Mouse (Mus musculus) lung, postnatal 0 days (tissue): Measurements from ENCODE around the gene Pef1. TPM values are rescaled to one million over a fixed set of nuclear protein-coding genes. Genes with fewer than 3 reads are reported as not detected.

ENCODE experiments used
- ATAC-seq: fragments of 200-750 bp; cut with Nextera tagmentation; 2 replicates; pipeline ENCODE4 v1.8.0; 2017; ENCODE audit warnings: moderate library complexity
- DNase-seq: peaks from one replicate; pipeline ENCODE4 v3.0.0-alpha.2; 2016; ENCODE audit warnings: low spot score
- H3K27ac ChIP-seq: fragments of 300-500 bp; sonication (generic); 2 replicates; pipeline ENCODE4 v1.5.1; 2014; ENCODE audit warnings: antibody characterized with exemption, mild to moderate bottlenecking, low read length, mixed read lengths
- H3K27me3 ChIP-seq: fragments of 300-500 bp; sonication (generic); replicated peaks from 2 replicates; pipeline ENCODE4 v1.6.1; 2014; ENCODE audit warnings: low read length, mixed read lengths; ENCODE audit not compliant: insufficient read depth
- H3K36me3 ChIP-seq: fragments of 300-500 bp; sonication (generic); 2 replicates; pipeline ENCODE4 v1.6.1; 2014; ENCODE audit warnings: low read length, mixed read lengths; ENCODE audit not compliant: insufficient read depth
- H3K4me1 ChIP-seq: fragments of 300-500 bp; sonication (generic); 2 replicates; pipeline ENCODE4 v1.6.1; 2014; ENCODE audit warnings: antibody characterized with exemption, low read depth, low read length, mixed read lengths; ENCODE audit not compliant: insufficient read depth
- H3K4me2 ChIP-seq: fragments of 300-500 bp; sonication (generic); replicated peaks from 2 replicates; pipeline ENCODE4 v1.6.1; 2014; ENCODE audit warnings: low read depth, mild to moderate bottlenecking, low read length, moderate library complexity, mixed read lengths
- H3K4me3 ChIP-seq: fragments of 300-500 bp; sonication (generic); 2 replicates; pipeline ENCODE4 v1.5.1; 2014; ENCODE audit warnings: low read depth, low read length
- H3K9ac ChIP-seq: fragments of 300-500 bp; sonication (generic); replicated peaks from 2 replicates; pipeline ENCODE4 v1.6.1; 2014; ENCODE audit warnings: low read depth, mild to moderate bottlenecking
- H3K9me3 ChIP-seq: fragments of 300-500 bp; sonication (generic); 2 replicates; pipeline ENCODE4 v1.6.1; 2016; ENCODE audit warnings: low read length, mixed read lengths
- CTCF ChIP-seq: IDR thresholded peaks from 2 replicates; pipeline ENCODE4 v1.5.1; 2016; ENCODE audit warnings: antibody characterized with exemption, mild to moderate bottlenecking
- EP300 ChIP-seq: IDR thresholded peaks from 2 replicates; pipeline ENCODE4 v1.6.1; 2016; ENCODE audit warnings: antibody characterized with exemption, mild to moderate bottlenecking, control low read depth
- WGBS: fragments of 180-500 bp; shearing (Covaris S2); extraction: QIAGEN DNeasy Blood & Tissue Kit; methylation state at CpG from one replicate; pipeline ENCODE4 v1.1.7; 2014; 5-methylcytosine and 5-hydroxymethylcytosine counted together
- polyA plus RNA-seq: library from polyadenylated mRNA; unstranded; fragments of >200 nt; fragmentation: Nextera tagmentation; extraction: Ambion mirVana; gene quantifications from 2 replicates; pipeline ENCODE4 v1.2.1, GENCODE M21; 2015

Gene Pef1
- polyA plus RNA-seq, 1 experiment from 2014 or later = 84.6 TPM

- H3K9ac ChIP-seq = no peak overlapping the region
- peak; percentile 55 for DNase-seq
- no peaks in the 10 kb centered on the region for H3K36me3 ChIP-seq
- ATAC-seq = no peak
- H3K27ac ChIP-seq = peak overlapping the region; percentile 51; the same call in 1 of the 2 replicates
- H3K9me3 ChIP-seq = no peaks in the 10 kb centered on the region
- no peaks in the 10 kb centered on the region for H3K27me3 ChIP-seq
- WGBS = 52% methylated on average over 4 of the region's 4 CpGs
- no peak overlapping the region for H3K4me2 ChIP-seq
- H3K4me3 ChIP-seq = no peak overlapping the region
- TF ChIP-seq CTCF = no peak
- TF ChIP-seq EP300 = peak; percentile 73
- peaks cover 17% of the 10 kb centered on the region; the same call in 1 of the 2 replicates for H3K4me1 ChIP-seq
Measured at GRCm38 (mm10) chr4:130104584-130104983, 2.2 kb downstream of the Pef1 start.

- peak overlapping the region; percentile 61 for H3K4me3 ChIP-seq
- DNase-seq = peak; percentile 94
- H3K27ac ChIP-seq = peak overlapping the region; percentile 92
- TF ChIP-seq EP300 (no peak), CTCF (no peak)
- H3K27me3 ChIP-seq = no peaks in the 10 kb centered on the region
- no peak overlapping the region for H3K9ac ChIP-seq
- H3K36me3 ChIP-seq = no peaks in the 10 kb centered on the region
- H3K4me2 ChIP-seq = peak overlapping the region; percentile 46; the same call in 1 of the 2 replicates
- WGBS = 12% methylated on average over 14 of the region's 14 CpGs
- H3K4me1 ChIP-seq = peaks cover 12% of the 10 kb centered on the region; the same call in 1 of the 2 replicates
- peak; percentile 39 for ATAC-seq
- H3K9me3 ChIP-seq = no peaks in the 10 kb centered on the region
Measured at GRCm38 (mm10) chr4:130107065-130107443, 4.7 kb downstream of the Pef1 start.

GRCm38 (mm10) chr4:130107444-130108131 is 5.2 kb downstream of the Pef1 start:
- Histone ChIP-seq H3K36me3 (no peaks in the 10 kb centered on the region; the same call in 1 of the 2 replicates), H3K4me3 (peak overlapping the region; percentile 61), H3K4me2 (peak overlapping the region; percentile 46), H3K4me1 (peaks cover 18% of the 10 kb centered on the region), H3K27ac (peak overlapping the region; percentile 92), H3K9ac (peak overlapping the region; percentile 54), H3K9me3 (no peaks in the 10 kb centered on the region), H3K27me3 (no peaks in the 10 kb centered on the region)
- WGBS = under 1% methylated on average over 39 of the region's 39 CpGs
- ATAC-seq = peak; percentile 87
- peak; percentile 97 for DNase-seq
- no peak for TF ChIP-seq CTCF
- TF ChIP-seq EP300 = peak; percentile 79; the same call in 1 of the 2 replicates

- Histone ChIP-seq H3K4me3 (no peak overlapping the region), H3K9ac (no peak overlapping the region)
Measured at GRCm38 (mm10) chr4:130108929-130109328, 6.6 kb downstream of the Pef1 start.

GRCm38 (mm10) chr4:130109666-130110065 is 7.3 kb downstream of the Pef1 start:
- no peak overlapping the region for H3K4me3 ChIP-seq
- ATAC-seq = peak; percentile 19
- H3K9me3 ChIP-seq = no peaks in the 10 kb centered on the region
- peaks cover 21% of the 10 kb centered on the region for H3K4me1 ChIP-seq
- TF ChIP-seq EP300 (peak; percentile 75), CTCF (no peak)
- H3K27me3 ChIP-seq = no peaks in the 10 kb centered on the region
- no peaks in the 10 kb centered on the region; the same call in 1 of the 2 replicates for H3K36me3 ChIP-seq
- peak overlapping the region; percentile 22; the same call in 1 of the 2 replicates for H3K4me2 ChIP-seq
- WGBS = 66% methylated on average over 9 of the region's 9 CpGs
- H3K27ac ChIP-seq = peak overlapping the region; percentile 92
- DNase-seq = peak; percentile 68
- H3K9ac ChIP-seq = peak overlapping the region; percentile 12; the same call in 1 of the 2 replicates

More at GRCm38 (mm10) chr4:130108929-130109328, 6.6 kb downstream of the Pef1 start:
- no peaks in the 10 kb centered on the region for H3K27me3 ChIP-seq
- H3K4me1 ChIP-seq = peaks cover 21% of the 10 kb centered on the region
- WGBS = 57% methylated on average over 3 of the region's 3 CpGs
- DNase-seq (peak; percentile 90), ATAC-seq (peak; percentile 65)
- TF ChIP-seq EP300 (peak; percentile 76), CTCF (no peak)
- no peaks in the 10 kb centered on the region for H3K9me3 ChIP-seq
- H3K4me2 ChIP-seq = peak overlapping the region; percentile 46
- H3K36me3 ChIP-seq = no peaks in the 10 kb centered on the region; the same call in 1 of the 2 replicates
- peak overlapping the region; percentile 92 for H3K27ac ChIP-seq

GRCm38 (mm10) chr4:130110091-130110490 is 7.7 kb downstream of the Pef1 start:
- Histone ChIP-seq H3K27ac (peak overlapping the region; percentile 92), H3K9me3 (no peaks in the 10 kb centered on the region), H3K4me1 (peaks cover 21% of the 10 kb centered on the region), H3K4me3 (no peak overlapping the region), H3K36me3 (no peaks in the 10 kb centered on the region; the same call in 1 of the 2 replicates), H3K4me2 (0 out of 2 replicates have a peak overlapping the region, but pooled peaks have one; percentile 22), H3K9ac (peak overlapping the region; percentile 12; the same call in 1 of the 2 replicates), H3K27me3 (no peaks in the 10 kb centered on the region)
- 0 out of 2 replicates have a peak, but pooled peaks have one; percentile 10 for TF ChIP-seq CTCF
- no peak for TF ChIP-seq EP300
- ATAC-seq (0 out of 2 replicates have a peak, but pooled peaks have one; percentile 6), DNase-seq (peak; percentile 50)
- 64% methylated on average over 7 of the region's 7 CpGs for WGBS
